ENCODE assay signal across 28 mouse cellular contexts in the genomic region with DNA sequence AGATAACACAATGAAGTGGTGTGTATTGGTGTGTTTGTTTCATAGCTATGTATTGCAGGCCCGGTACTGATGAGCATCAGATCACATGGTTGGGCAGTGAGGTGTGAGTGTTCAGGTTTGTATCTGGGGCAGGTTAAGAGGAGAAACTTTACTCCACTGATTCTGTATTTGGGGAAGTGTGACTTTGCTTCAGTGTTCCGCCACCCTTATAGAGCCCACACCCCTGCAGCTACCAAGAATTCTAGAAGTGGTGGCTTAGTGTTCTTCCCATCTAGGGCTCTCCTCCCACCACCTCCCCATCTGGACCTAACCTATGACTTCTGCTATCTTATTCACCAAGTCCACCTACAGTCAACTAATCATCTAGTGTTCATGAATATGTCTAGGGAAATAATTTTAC.
DNase-seq lines count a peak whose midpoint lies in the region; ATAC-seq and TF ChIP-seq lines count a peak whose summit lies in the region.
"Had no signal": no experiment of that assay in that cellular context is flagged by ENCODE, and none has a peak within 500 bp of the region (broad histone marks: within the 10 kb centered on the region; RNA-seq: fewer than 3 reads in every experiment).

No protein-coding gene starts in this region.

- H3K27ac ChIP-seq in lung, postnatal 0 days (ENCODE audit: low read length): no peak overlapping the region
- H3K27ac ChIP-seq in MEL (ENCODE audit: control insufficient read depth, low read depth, low read length): no peak overlapping the region
- H3K27ac ChIP-seq: embryonic facial prominence, embryonic 12.5 days; forebrain, embryonic 12.5 days; heart, adult 2 months; hindbrain, embryonic 14.5 days; limb, embryonic 12.5 days; midbrain, embryonic 12.5 days; stomach, embryonic 15.5 days had no signal

- H3K9me3 ChIP-seq in lung, postnatal 0 days (ENCODE audit: low read length): no peaks in the 10 kb centered on the region
- H3K9me3 ChIP-seq in MEL (replicated peaks; ENCODE audit: insufficient read depth, low read length): no peaks in the 10 kb centered on the region
- H3K9me3 ChIP-seq: embryonic facial prominence, embryonic 12.5 days; forebrain, embryonic 12.5 days; limb, embryonic 12.5 days; midbrain, embryonic 12.5 days; stomach, embryonic 15.5 days had no signal

- no peak overlapping the region for H3K4me2 ChIP-seq in lung, postnatal 0 days (replicated peaks; ENCODE audit: low read depth, low read length)
- H3K4me2 ChIP-seq: embryonic facial prominence, embryonic 12.5 days; forebrain, embryonic 12.5 days; hindbrain, embryonic 14.5 days; limb, embryonic 12.5 days; liver, embryonic 11.5 days; midbrain, embryonic 12.5 days; stomach, embryonic 15.5 days had no signal

- WGBS in lung, postnatal 0 days: 96% methylated on average over 2 of the region's 2 CpGs

- H3K79me2 ChIP-seq in MEL (ENCODE audit: control insufficient read depth, insufficient read depth, low read length, poor library complexity): no peaks in the 10 kb centered on the region

- TF ChIP-seq POLR2A in MEL (IDR thresholded peaks at IDR 0.05; ENCODE audit: control insufficient read depth in 1 of 2, insufficient read depth in 1 of 2, low read depth in 1 of 2, low read length in 2 of 2, poor library complexity in 1 of 2): no peak

- H3K4me3 ChIP-seq in lung, postnatal 0 days (ENCODE audit: low read depth, low read length): no peak overlapping the region
- no peak overlapping the region for H3K4me3 ChIP-seq in MEL (ENCODE audit: control insufficient read depth in 1 of 2, insufficient read depth in 1 of 2, low read depth in 2 of 2, low read length in 2 of 2)
- H3K4me3 ChIP-seq: embryonic facial prominence, embryonic 12.5 days; erythroblast, embryonic 14.5 days; forebrain, embryonic 12.5 days; heart, adult 2 months; limb, embryonic 12.5 days; midbrain, embryonic 12.5 days; stomach, embryonic 15.5 days had no signal

- H3K27me3 ChIP-seq in lung, postnatal 0 days (replicated peaks; ENCODE audit: insufficient read depth, low read length): no peaks in the 10 kb centered on the region
- H3K27me3 ChIP-seq in MEL (ENCODE audit: control insufficient read depth in 1 of 2, insufficient read depth in 2 of 2, low read length in 2 of 2): no peaks in the 10 kb centered on the region
- no peaks in the 10 kb centered on the region for H3K27me3 ChIP-seq in splenic B cell, adult 2 months (ENCODE audit: control insufficient read depth, insufficient read depth, low read length, poor library complexity, severe bottlenecking)
- H3K27me3 ChIP-seq: embryonic facial prominence, embryonic 12.5 days; forebrain, embryonic 12.5 days; limb, embryonic 12.5 days; midbrain, embryonic 12.5 days; stomach, embryonic 15.5 days had no signal

- H3K4me1 ChIP-seq in lung, postnatal 0 days (ENCODE audit: insufficient read depth, low read depth, low read length): no peaks in the 10 kb centered on the region
- peaks cover 11 to 14% of the 10 kb centered on the region in 2 experiments for H3K4me1 ChIP-seq in MEL (ENCODE audit: control insufficient read depth in 1 of 2, insufficient read depth in 2 of 2, low read length in 2 of 2)
- H3K4me1 ChIP-seq: embryonic facial prominence, embryonic 12.5 days; forebrain, embryonic 12.5 days; limb, embryonic 12.5 days; midbrain, embryonic 12.5 days; stomach, embryonic 15.5 days had no signal

- no peak overlapping the region for H3K9ac ChIP-seq in lung, postnatal 0 days (replicated peaks; ENCODE audit: low read depth)
- H3K9ac ChIP-seq in MEL (ENCODE audit: control insufficient read depth, low read depth, low read length, poor library complexity, severe bottlenecking): no peak overlapping the region
- H3K9ac ChIP-seq: embryonic facial prominence, embryonic 12.5 days; forebrain, embryonic 12.5 days; hindbrain, embryonic 14.5 days; limb, embryonic 12.5 days; liver, postnatal 0 days; midbrain, embryonic 12.5 days; stomach, embryonic 15.5 days had no signal

- H3K36me3 ChIP-seq in lung, postnatal 0 days (ENCODE audit: insufficient read depth, low read length): no peaks in the 10 kb centered on the region
- peaks cover 0 to 20% of the 10 kb centered on the region in 2 experiments; a peak in 2 of 4 replicates for H3K36me3 ChIP-seq in MEL (ENCODE audit: control insufficient read depth in 1 of 2, insufficient read depth in 2 of 2, low read length in 2 of 2)
- H3K36me3 ChIP-seq in splenic B cell, adult 2 months (ENCODE audit: control insufficient read depth, insufficient read depth, low read length, poor library complexity, severe bottlenecking): no peaks in the 10 kb centered on the region
- H3K36me3 ChIP-seq: embryonic facial prominence, embryonic 12.5 days; forebrain, embryonic 12.5 days; limb, embryonic 12.5 days; midbrain, embryonic 12.5 days; stomach, embryonic 15.5 days had no signal

- no peak for TF ChIP-seq CTCF in lung, postnatal 0 days (IDR thresholded peaks at IDR 0.05)
- no peak for TF ChIP-seq CTCF in MEL (IDR thresholded peaks at IDR 0.05 in 2 of 3, conservative IDR thresholded peaks at IDR 0.05 in 1 of 3; ENCODE audit: control insufficient read depth in 1 of 3, insufficient read depth in 1 of 3, low read depth in 2 of 3, low read length in 3 of 3, poor library complexity in 1 of 3, severe bottlenecking in 1 of 3)

- no peak for TF ChIP-seq RAD21 in MEL (IDR thresholded peaks at IDR 0.05; ENCODE audit: low read depth, low read length)

- DNase-seq in lung, postnatal 0 days (ENCODE audit: low spot score): peak; percentile 25
- DNase-seq in lung, postnatal 14 days: no peak
- DNase-seq in MEL (ENCODE audit: low read depth, low spot score): peak; percentile 6
- DNase-seq in splenic B cell, adult 2 months (ENCODE audit: low read depth, low spot score): peak; percentile 64
- no peak for DNase-seq in heart, adult 8-10 months (ENCODE audit: low spot score)
- DNase-seq in cerebellum, postnatal 10 days: no peak
- DNase-seq: adrenal gland, postnatal 10 days; cerebellum, adult 11-12 months; cerebellum, postnatal 14 days; gastrocnemius, postnatal 25 days; heart, adult 2 months; kidney, adult 8-10 months; kidney, postnatal 10 days; liver, postnatal 0 days; retina, postnatal 1 day; right cerebral cortex, postnatal 25 days; thymus, postnatal 36 days had no signal

- no peak for ATAC-seq in lung, postnatal 0 days
- ATAC-seq in granulocyte monocyte progenitor cell, adult 5-6 weeks (replicated peaks; ENCODE audit: poor library complexity, severe bottlenecking): peak; percentile 37
- ATAC-seq: activated CD4-positive, CD25-positive, alpha-beta regulatory T cell, adult 4 months; inflammation-experienced regulatory T-cells, adult 6 months; liver, postnatal 0 days had no signal

- no peak for TF ChIP-seq EP300 in lung, postnatal 0 days (IDR thresholded peaks at IDR 0.05)
- TF ChIP-seq EP300 in MEL (IDR thresholded peaks at IDR 0.05; ENCODE audit: low read depth in 1 of 2, low read length in 2 of 2): no peak

TF ChIP-seq in MEL, 35 proteins besides CTCF, POLR2A, EP300 and RAD21:
- TF ChIP-seq MXI1 (IDR thresholded peaks at IDR 0.05; ENCODE audit: low read depth, low read length): no peak
- no peak for TF ChIP-seq SMC3 (IDR thresholded peaks at IDR 0.05; ENCODE audit: low read depth, low read length)
- no peak for TF ChIP-seq GABPA (IDR thresholded peaks at IDR 0.05; ENCODE audit: low read depth, low read length)
- no peak for TF ChIP-seq UBTF (IDR thresholded peaks at IDR 0.05; ENCODE audit: borderline replicate concordance, insufficient read depth, low read depth, low read length)
- no peak for TF ChIP-seq CHD1 (IDR thresholded peaks at IDR 0.05; ENCODE audit: low read depth, low read length)
- no peak for TF ChIP-seq ZMIZ1 (IDR thresholded peaks at IDR 0.05; ENCODE audit: low read depth, low read length)
- TF ChIP-seq MAFK (IDR thresholded peaks at IDR 0.05; ENCODE audit: borderline replicate concordance, low read depth, low read length): no peak
- no peak for TF ChIP-seq TCF12 (IDR thresholded peaks at IDR 0.05; ENCODE audit: low read depth, low read length)
- no peak for TF ChIP-seq MAX (IDR thresholded peaks at IDR 0.05; ENCODE audit: low read length)
- no peak for TF ChIP-seq NELFE (IDR thresholded peaks at IDR 0.05; ENCODE audit: low read depth, low read length)
- no peak for TF ChIP-seq POLR2AphosphoS5 (IDR thresholded peaks at IDR 0.05; ENCODE audit: borderline replicate concordance, low read depth, low read length)
- TF ChIP-seq ZC3H11A (IDR thresholded peaks at IDR 0.05; ENCODE audit: low read depth, low read length): no peak
- no peak for TF ChIP-seq MYC (IDR thresholded peaks at IDR 0.05; ENCODE audit: low read depth, low read length)
- no peak for TF ChIP-seq MYB (IDR thresholded peaks at IDR 0.05; ENCODE audit: low read depth, low read length)
- TF ChIP-seq KAT2A (conservative IDR thresholded peaks at IDR 0.05; ENCODE audit: low read depth, low read length): no peak
- no peak for TF ChIP-seq JUND (IDR thresholded peaks at IDR 0.05; ENCODE audit: low read depth, low read length)
- TF ChIP-seq ZNF384 (IDR thresholded peaks at IDR 0.05; ENCODE audit: low read depth, low read length): no peak
- TF ChIP-seq USF1 (IDR thresholded peaks at IDR 0.05; ENCODE audit: low read depth, low read length): no peak
- TF ChIP-seq SIN3A (IDR thresholded peaks at IDR 0.05; ENCODE audit: low read length): no peak

Comparison
In these comparisons a context has a peak if more than half of its experiments do, and no peak if none do; other contexts are left out.
1. DNase-seq: peak in lung, postnatal 0 days (single experiment), MEL (single experiment) and splenic B cell, adult 2 months (single experiment); none in lung, postnatal 14 days (single experiment), heart, adult 8-10 months (single experiment) and cerebellum, postnatal 10 days (0 of 2).